Mouse (Mus musculus): ENCODE measurements around the gene Alcam.

DNA sequence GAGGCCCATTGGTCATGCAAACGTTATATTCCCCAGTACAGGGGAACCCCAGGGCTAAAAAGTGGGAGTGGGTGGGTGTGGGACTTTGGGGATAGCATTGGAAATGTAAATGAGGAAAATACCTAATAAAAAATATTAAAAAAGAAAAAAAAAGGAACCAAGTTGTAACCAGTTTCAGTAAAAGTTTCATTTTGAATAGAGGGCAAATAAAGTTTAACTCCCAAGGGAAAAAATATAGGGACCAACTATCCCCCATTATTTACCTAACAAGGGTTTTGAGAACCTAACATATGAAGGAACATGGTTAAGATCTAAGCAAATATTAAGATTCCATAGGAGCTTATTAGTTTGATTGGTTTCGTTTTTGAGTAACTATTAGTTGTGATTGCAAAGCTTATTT lies 146.9 kb downstream of the Alcam start:
- TF ChIP-seq GATA1 (IDR thresholded peaks at IDR 0.05; ENCODE audit: borderline replicate concordance, low read length) (no peak), FLI1 (IDR thresholded peaks at IDR 0.05; ENCODE audit: low read length) (no peak)
